Mouse (Mus musculus) G1E (cell line): ENCODE data around the gene Heatr5a. TPM values are rescaled to one million over a fixed set of nuclear protein-coding genes. Genes with fewer than 3 reads are reported as not detected.

Experiments
- ATAC-seq: 2 replicates; pipeline ENCODE4 v1.8.0; 2016; ENCODE audit warnings: mild to moderate bottlenecking; ENCODE audit not compliant: insufficient number of reproducible peaks, poor library complexity, low FRiP score, severe bottlenecking; ENCODE audit errors: extremely low read depth
- DNase-seq: peaks from one replicate; pipeline ENCODE4 v3.0.0; 2012; ENCODE audit warnings: low spot score
- H3K27me3 ChIP-seq: 2 replicates; pipeline ENCODE4 v1.6.1; 2012; ENCODE audit warnings: mild to moderate bottlenecking, low read length, inconsistent platforms; ENCODE audit not compliant: insufficient read depth
- H3K36me3 ChIP-seq: replicated peaks from 2 replicates; pipeline ENCODE3; 2012; ENCODE audit warnings: mild to moderate bottlenecking, inconsistent platforms
- H3K4me1 ChIP-seq: 2 replicates; pipeline ENCODE4 v1.6.1; 2012; ENCODE audit warnings: low read depth, low read length, inconsistent platforms, mixed read lengths; ENCODE audit not compliant: insufficient read depth
- H3K4me3 ChIP-seq: 2 replicates; pipeline ENCODE4 v1.5.1; 2012; ENCODE audit warnings: low read depth, mild to moderate bottlenecking, inconsistent platforms, low read length, moderate library complexity, mixed read lengths
- H3K9me3 ChIP-seq: replicated peaks from 2 replicates; pipeline ENCODE4 v1.6.1; 2012; ENCODE audit warnings: inconsistent platforms
- CTCF ChIP-seq: IDR thresholded peaks from 2 replicates; pipeline ENCODE4 v1.5.1; 2012; ENCODE audit warnings: low read depth, low read length, inconsistent platforms, mixed read lengths
- GATA1 ChIP-seq: IDR thresholded peaks from 2 replicates; pipeline ENCODE4 v1.6.1; 2012; ENCODE audit warnings: borderline replicate concordance, low read length, inconsistent platforms, mixed read lengths
- GATA2 ChIP-seq: IDR thresholded peaks from 2 replicates; pipeline ENCODE4 v1.6.1; 2012; ENCODE audit warnings: low read depth, low read length, inconsistent platforms, borderline replicate concordance
- POLR2AphosphoS5 ChIP-seq: IDR thresholded peaks from 2 replicates; pipeline ENCODE4 v1.6.1; 2012; ENCODE audit warnings: low read depth, low read length, inconsistent platforms; ENCODE audit not compliant: insufficient replicate concordance
- TAL1 ChIP-seq: conservative IDR thresholded peaks from 2 replicates; pipeline ENCODE4 v1.6.1; 2012; ENCODE audit warnings: low read depth, low read length, inconsistent platforms, mixed read lengths
- polyA plus RNA-seq: library from polyadenylated mRNA; stranded (reverse); fragments of >175 nt; gene quantifications from 2 replicates; pipeline ENCODE4 v1.2.3, GENCODE M21; 2012
- total RNA-seq, 2 experiments: library from RNA; stranded (forward) in 1 of 2; stranded (reverse) in 1 of 2; fragments of 200-1000 nt in 1 of 2; fragments of >200 nt in 1 of 2; fragmentation: Nextera tagmentation in 1 of 2; gene quantifications; 2 replicates each; pipeline ENCODE4 v1.2.3; 2014 to 2017

The Heatr5a gene
- total RNA-seq (2014; fragmentation: Nextera tagmentation) = 121 and 146 TPM in 2 replicates
- 66.8 and 70.0 TPM in 2 replicates for total RNA-seq (2017)
- 7.0 and 15.1 TPM in 2 replicates for polyA plus RNA-seq

DNA sequence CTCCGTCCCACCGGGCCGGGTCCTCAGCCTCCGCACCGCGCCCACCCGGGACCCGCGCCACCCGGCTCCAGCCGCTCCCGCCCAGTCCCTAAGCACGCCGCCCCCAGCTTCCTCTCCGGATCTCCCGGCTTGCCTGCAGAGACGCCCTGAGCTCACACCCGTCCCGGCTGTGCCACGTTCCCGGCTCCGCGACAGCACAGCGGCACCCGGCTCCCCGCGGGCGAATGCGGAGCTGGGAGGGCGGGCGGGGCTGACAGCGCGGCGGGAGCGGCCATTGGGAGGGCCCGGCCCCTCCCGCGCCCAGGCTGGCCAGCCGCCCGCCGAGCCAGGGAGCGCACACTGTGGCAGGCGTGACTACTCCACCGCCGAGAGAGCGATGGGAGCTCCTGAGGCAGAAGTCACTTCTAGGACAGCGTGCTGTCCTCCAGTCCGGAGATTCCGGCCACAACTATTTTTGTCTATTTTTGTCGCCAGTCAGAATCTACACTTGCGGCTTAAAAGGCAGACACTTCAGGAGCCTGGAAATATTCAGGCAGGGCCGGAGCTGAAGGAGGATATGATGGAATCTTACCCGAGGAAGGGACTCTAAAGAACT lies at the start of gene Heatr5a:
Heatr5a (minus strand) TSS at position 252 of the 595 bp plus-strand sequence.
- 0 out of 2 replicates have a peak, but pooled peaks cover 2% of the 10 kb centered on the region for H3K27me3 ChIP-seq
- peak within 1 kb of the TSS; percentile 99 for H3K4me3 ChIP-seq
- H3K36me3 ChIP-seq = peaks cover 14% of the 10 kb centered on the region
- TF ChIP-seq POLR2AphosphoS5 (no peak), GATA2 (no peak), CTCF (no peak), TAL1 (no peak), GATA1 (no peak)
- peaks cover 37% of the 10 kb centered on the region for H3K4me1 ChIP-seq
- peaks cover 7% of the 10 kb centered on the region for H3K9me3 ChIP-seq
- ATAC-seq = peak; percentile 86
- DNase-seq = peak; percentile 86

DNA sequence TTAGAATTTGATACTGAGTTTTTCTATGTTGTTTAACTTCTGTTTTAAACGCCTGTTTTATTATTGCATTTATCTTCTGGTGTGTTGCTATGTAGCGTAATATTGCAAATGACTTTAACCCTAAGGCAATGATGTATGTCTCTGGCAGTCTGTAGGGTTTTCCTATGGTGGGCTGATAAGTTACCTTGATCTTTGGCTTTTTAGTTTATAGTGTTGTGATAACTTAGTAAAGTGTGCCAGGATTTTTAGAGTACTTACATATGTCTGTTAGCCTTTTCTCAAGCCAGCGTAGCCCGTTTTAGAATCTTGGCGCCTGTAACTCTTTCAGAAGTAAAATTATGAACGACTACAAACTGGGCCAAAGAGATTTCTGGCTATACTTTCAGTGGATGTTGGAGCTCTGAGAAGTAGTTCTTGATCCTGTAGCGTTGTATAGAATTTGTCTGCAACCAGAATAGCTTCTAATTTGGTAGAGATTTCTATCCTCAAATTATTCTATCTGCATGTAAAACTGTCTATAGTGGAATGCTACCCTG lies 43.4 kb upstream of the Heatr5a start:
- Histone ChIP-seq H3K4me1 (peaks cover 3% of the 10 kb centered on the region; the same call in 1 of the 2 replicates), H3K27me3 (peaks cover 14% of the 10 kb centered on the region), H3K36me3 (no peaks in the 10 kb centered on the region), H3K9me3 (no peaks in the 10 kb centered on the region), H3K4me3 (no peak overlapping the region)
- ATAC-seq = no peak
- no peak for TF ChIP-seq GATA1
- TF ChIP-seq GATA2 = no peak
- no peak for TF ChIP-seq POLR2AphosphoS5
- no peak for TF ChIP-seq TAL1
- TF ChIP-seq CTCF = no peak
- no peak for DNase-seq

DNA sequence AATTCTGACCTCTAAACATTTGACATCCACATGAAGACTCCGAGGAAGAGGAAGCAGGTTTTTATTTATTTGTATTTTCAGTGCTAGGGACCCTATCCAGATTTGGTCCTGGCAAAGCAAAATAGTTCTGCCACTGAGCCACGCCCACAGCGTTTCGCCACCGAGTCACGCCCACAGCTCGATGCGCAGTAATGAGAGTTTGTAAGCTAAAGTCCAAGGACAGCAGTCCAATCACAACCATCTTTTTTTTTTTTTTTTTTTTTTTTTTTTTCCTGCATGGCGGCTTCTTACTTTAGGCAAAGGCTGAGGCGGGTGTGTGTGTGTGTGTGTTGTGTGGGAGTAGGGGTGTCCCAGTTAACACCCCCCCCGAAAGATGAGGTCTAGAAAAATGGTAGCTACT lies 42.9 kb upstream of the Heatr5a start:
- Histone ChIP-seq H3K4me3 (no peak overlapping the region), H3K9me3 (no peaks in the 10 kb centered on the region), H3K4me1 (peaks cover 3% of the 10 kb centered on the region; the same call in 1 of the 2 replicates), H3K36me3 (no peaks in the 10 kb centered on the region), H3K27me3 (peaks cover 17% of the 10 kb centered on the region)
- no peak for TF ChIP-seq GATA2
- TF ChIP-seq GATA1 = no peak
- no peak for TF ChIP-seq TAL1
- TF ChIP-seq CTCF = no peak
- TF ChIP-seq POLR2AphosphoS5 = no peak
- no peak for DNase-seq
- no peak for ATAC-seq

DNA sequence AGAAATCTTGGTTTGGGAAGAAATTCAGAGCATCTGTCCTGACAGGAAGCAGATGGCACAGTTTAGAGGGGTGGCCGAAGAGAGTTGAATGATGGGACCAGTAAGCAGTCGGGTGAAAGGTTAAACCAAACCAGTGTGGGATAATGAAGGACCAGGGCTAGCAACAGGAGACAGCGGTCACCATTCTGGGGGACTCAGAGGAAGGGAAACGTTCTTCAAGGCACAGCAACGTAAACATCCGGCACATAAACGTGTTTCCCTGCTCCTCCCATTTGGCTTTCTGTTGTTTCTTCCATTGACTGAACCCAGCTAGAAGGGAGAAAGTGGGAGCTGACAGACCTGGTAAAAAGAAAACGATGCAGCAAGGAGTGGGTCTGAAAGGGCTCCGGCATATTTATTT lies 42.2 kb upstream of the Heatr5a start:
- peaks cover 3% of the 10 kb centered on the region; the same call in 1 of the 2 replicates for H3K4me1 ChIP-seq
- DNase-seq (no peak), ATAC-seq (no peak)
- TF ChIP-seq POLR2AphosphoS5 (no peak), GATA1 (no peak), GATA2 (no peak), CTCF (no peak), TAL1 (no peak)
- H3K4me3 ChIP-seq = no peak overlapping the region
- peaks cover 17% of the 10 kb centered on the region for H3K27me3 ChIP-seq
- H3K36me3 ChIP-seq = no peaks in the 10 kb centered on the region
- no peaks in the 10 kb centered on the region for H3K9me3 ChIP-seq

DNA sequence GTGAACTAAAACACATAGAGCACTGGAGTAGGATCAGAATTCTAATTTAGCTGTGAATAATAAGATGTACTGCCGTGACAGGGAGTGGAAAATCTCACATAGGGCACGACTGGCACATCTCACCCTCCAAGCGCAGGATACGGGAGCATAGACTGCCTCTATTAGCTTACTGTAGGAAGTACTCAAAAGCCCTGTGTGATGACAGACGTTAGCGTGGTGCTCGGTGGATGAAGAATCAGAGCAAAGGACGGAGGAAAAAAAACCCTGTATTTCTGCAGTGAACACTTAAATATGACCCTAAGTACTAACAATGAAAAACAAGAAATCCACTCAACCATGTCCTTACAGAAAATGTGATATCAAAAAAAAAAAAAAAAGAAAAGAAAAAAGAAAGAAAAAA lies 41.0 kb upstream of the Heatr5a start:
- peaks cover 12% of the 10 kb centered on the region for H3K27me3 ChIP-seq
- ATAC-seq (no peak), DNase-seq (no peak)
- no peaks in the 10 kb centered on the region for H3K36me3 ChIP-seq
- H3K9me3 ChIP-seq = no peaks in the 10 kb centered on the region
- TF ChIP-seq CTCF (no peak), GATA2 (no peak), TAL1 (no peak), GATA1 (no peak), POLR2AphosphoS5 (no peak)
- peaks cover 3% of the 10 kb centered on the region; the same call in 1 of the 2 replicates for H3K4me1 ChIP-seq
- no peak overlapping the region for H3K4me3 ChIP-seq

DNA sequence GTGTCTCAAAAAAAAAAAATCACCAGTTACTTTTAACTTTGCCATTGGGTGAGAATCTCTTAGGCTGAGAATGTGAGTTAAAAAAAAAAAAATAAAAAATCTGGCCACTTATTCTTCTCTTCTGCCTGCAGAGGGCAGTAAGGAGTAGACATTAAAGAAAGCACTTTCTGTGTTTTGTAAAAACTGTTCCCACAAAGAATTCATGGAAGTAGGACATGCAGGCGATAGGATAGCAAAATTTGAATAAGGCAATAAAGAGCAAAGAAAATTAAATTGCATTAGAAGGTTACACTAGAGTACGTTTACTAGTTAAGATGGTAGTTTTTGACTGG lies 39.5 kb upstream of the Heatr5a start:
- DNase-seq = no peak
- Histone ChIP-seq H3K9me3 (no peaks in the 10 kb centered on the region), H3K4me1 (peaks cover 6% of the 10 kb centered on the region; the same call in 1 of the 2 replicates), H3K36me3 (no peaks in the 10 kb centered on the region), H3K4me3 (no peak overlapping the region), H3K27me3 (peaks cover 8% of the 10 kb centered on the region)
- TF ChIP-seq GATA2 = no peak
- TF ChIP-seq TAL1 = no peak
- TF ChIP-seq CTCF = no peak
- TF ChIP-seq GATA1 = no peak
- TF ChIP-seq POLR2AphosphoS5 = no peak
- ATAC-seq = no peak
